Mouse (Mus musculus): Measurements from ENCODE around the gene Rgs16. TPM values are rescaled to one million over a fixed set of nuclear protein-coding genes. Genes with fewer than 3 reads are reported as not detected.

The Rgs16 gene
- polyA plus RNA-seq, 1 experiment from 2014 or later = 13.3 TPM

GRCm38 (mm10) chr1:153711544-153712262 is 28.4 kb upstream of the Rgs16 start:
- WGBS = 79% methylated on average over 3 of the region's 3 CpGs
- Histone ChIP-seq H3K4me3 (ENCODE audit: low read length) (no peak overlapping the region), H3K9me3 (ENCODE audit: control insufficient read depth, low read length) (no peaks in the 10 kb centered on the region), H3K27ac (ENCODE audit: low read depth, low read length) (no peak overlapping the region), H3K27me3 (replicated peaks; ENCODE audit: control insufficient read depth, insufficient read depth, low read length) (no peaks in the 10 kb centered on the region), H3K4me2 (ENCODE audit: low read length) (no peak overlapping the region), H3K9ac (ENCODE audit: low read depth, low read length) (no peak overlapping the region), H3K36me3 (ENCODE audit: control insufficient read depth, insufficient read depth, low read length) (no peaks in the 10 kb centered on the region), H3K4me1 (ENCODE audit: control insufficient read depth, insufficient read depth, low read depth, low read length) (no peaks in the 10 kb centered on the region)
- ATAC-seq = no peak

- H3K4me3 ChIP-seq (ENCODE audit: low read length) = no peak overlapping the region
- ATAC-seq = no peak
Measured at GRCm38 (mm10) chr1:153712633-153713032, 27.5 kb upstream of the Rgs16 start.

GRCm38 (mm10) chr1:153717990-153718389 is 22.2 kb upstream of the Rgs16 start:
- no peak overlapping the region for H3K4me3 ChIP-seq (ENCODE audit: low read length)
- H3K27ac ChIP-seq (ENCODE audit: low read depth, low read length) = no peak overlapping the region
- H3K9ac ChIP-seq (ENCODE audit: low read depth, low read length) = no peak overlapping the region
- WGBS = 80% methylated on average over 1 of the region's 1 CpGs
- no peaks in the 10 kb centered on the region for H3K27me3 ChIP-seq (replicated peaks; ENCODE audit: control insufficient read depth, insufficient read depth, low read length)
- H3K9me3 ChIP-seq (ENCODE audit: control insufficient read depth, low read length) = no peaks in the 10 kb centered on the region
- H3K4me2 ChIP-seq (ENCODE audit: low read length) = no peak overlapping the region
- 0 out of 2 replicates have a peak, but pooled peaks have one; percentile 54 for ATAC-seq
- no peaks in the 10 kb centered on the region for H3K36me3 ChIP-seq (ENCODE audit: control insufficient read depth, insufficient read depth, low read length)
- H3K4me1 ChIP-seq (ENCODE audit: control insufficient read depth, insufficient read depth, low read depth, low read length) = no peaks in the 10 kb centered on the region

More at GRCm38 (mm10) chr1:153712633-153713032, 27.5 kb upstream of the Rgs16 start:
- H3K9ac ChIP-seq (ENCODE audit: low read depth, low read length) = no peak overlapping the region
- no peaks in the 10 kb centered on the region for H3K36me3 ChIP-seq (ENCODE audit: control insufficient read depth, insufficient read depth, low read length)
- H3K4me1 ChIP-seq (ENCODE audit: control insufficient read depth, insufficient read depth, low read depth, low read length) = no peaks in the 10 kb centered on the region
- WGBS = 88% methylated on average over 2 of the region's 2 CpGs
- H3K9me3 ChIP-seq (ENCODE audit: control insufficient read depth, low read length) = no peaks in the 10 kb centered on the region
- no peak overlapping the region for H3K27ac ChIP-seq (ENCODE audit: low read depth, low read length)
- H3K27me3 ChIP-seq (replicated peaks; ENCODE audit: control insufficient read depth, insufficient read depth, low read length) = no peaks in the 10 kb centered on the region
- no peak overlapping the region for H3K4me2 ChIP-seq (ENCODE audit: low read length)

- Histone ChIP-seq H3K9ac (ENCODE audit: low read depth, low read length) (no peak overlapping the region), H3K9me3 (ENCODE audit: control insufficient read depth, low read length) (no peaks in the 10 kb centered on the region), H3K4me3 (ENCODE audit: low read length) (no peak overlapping the region), H3K27me3 (replicated peaks; ENCODE audit: control insufficient read depth, insufficient read depth, low read length) (no peaks in the 10 kb centered on the region), H3K4me2 (ENCODE audit: low read length) (no peak overlapping the region), H3K36me3 (ENCODE audit: control insufficient read depth, insufficient read depth, low read length) (no peaks in the 10 kb centered on the region), H3K27ac (ENCODE audit: low read depth, low read length) (no peak overlapping the region), H3K4me1 (ENCODE audit: control insufficient read depth, insufficient read depth, low read depth, low read length) (no peaks in the 10 kb centered on the region)
- no peak for ATAC-seq
- WGBS = 82% methylated on average over 7 of the region's 7 CpGs
Measured at GRCm38 (mm10) chr1:153720935-153721334, 19.2 kb upstream of the Rgs16 start.

GRCm38 (mm10) chr1:153721565-153722310 is 18.4 kb upstream of the Rgs16 start:
- Histone ChIP-seq H3K27me3 (replicated peaks; ENCODE audit: control insufficient read depth, insufficient read depth, low read length) (no peaks in the 10 kb centered on the region), H3K36me3 (ENCODE audit: control insufficient read depth, insufficient read depth, low read length) (no peaks in the 10 kb centered on the region), H3K4me2 (ENCODE audit: low read length) (no peak overlapping the region), H3K9me3 (ENCODE audit: control insufficient read depth, low read length) (no peaks in the 10 kb centered on the region), H3K27ac (ENCODE audit: low read depth, low read length) (no peak overlapping the region), H3K4me3 (ENCODE audit: low read length) (no peak overlapping the region), H3K4me1 (ENCODE audit: control insufficient read depth, insufficient read depth, low read depth, low read length) (no peaks in the 10 kb centered on the region), H3K9ac (ENCODE audit: low read depth, low read length) (no peak overlapping the region)
- WGBS = 87% methylated on average over 9 of the region's 9 CpGs
- no peak for ATAC-seq

- 75% methylated on average over 9 of the region's 9 CpGs for WGBS
Measured at GRCm38 (mm10) chr1:153723426-153723825, 16.7 kb upstream of the Rgs16 start.

GRCm38 (mm10) chr1:153726636-153727035 is 13.5 kb upstream of the Rgs16 start:
- Histone ChIP-seq H3K36me3 (ENCODE audit: control insufficient read depth, insufficient read depth, low read length) (no peaks in the 10 kb centered on the region), H3K4me2 (ENCODE audit: low read length) (no peak overlapping the region)
- WGBS = 65% methylated on average over 16 of the region's 16 CpGs

More at GRCm38 (mm10) chr1:153723426-153723825, 16.7 kb upstream of the Rgs16 start:
- H3K4me3 ChIP-seq (ENCODE audit: low read length) = no peak overlapping the region
- H3K36me3 ChIP-seq (ENCODE audit: control insufficient read depth, insufficient read depth, low read length) = no peaks in the 10 kb centered on the region
- ATAC-seq = no peak
- no peaks in the 10 kb centered on the region for H3K9me3 ChIP-seq (ENCODE audit: control insufficient read depth, low read length)
- no peaks in the 10 kb centered on the region for H3K27me3 ChIP-seq (replicated peaks; ENCODE audit: control insufficient read depth, insufficient read depth, low read length)
- H3K4me1 ChIP-seq (ENCODE audit: control insufficient read depth, insufficient read depth, low read depth, low read length) = no peaks in the 10 kb centered on the region
- H3K9ac ChIP-seq (ENCODE audit: low read depth, low read length) = no peak overlapping the region
- no peak overlapping the region for H3K27ac ChIP-seq (ENCODE audit: low read depth, low read length)
- H3K4me2 ChIP-seq (ENCODE audit: low read length) = no peak overlapping the region

GRCm38 (mm10) chr1:153729806-153730205 is 10.3 kb upstream of the Rgs16 start:
- Histone ChIP-seq H3K9me3 (ENCODE audit: control insufficient read depth, low read length) (no peaks in the 10 kb centered on the region), H3K4me3 (ENCODE audit: low read length) (no peak overlapping the region), H3K9ac (ENCODE audit: low read depth, low read length) (no peak overlapping the region), H3K4me2 (ENCODE audit: low read length) (no peak overlapping the region), H3K36me3 (ENCODE audit: control insufficient read depth, insufficient read depth, low read length) (no peaks in the 10 kb centered on the region), H3K27ac (ENCODE audit: low read depth, low read length) (no peak overlapping the region), H3K4me1 (ENCODE audit: control insufficient read depth, insufficient read depth, low read depth, low read length) (peaks cover 11% of the 10 kb centered on the region), H3K27me3 (replicated peaks; ENCODE audit: control insufficient read depth, insufficient read depth, low read length) (no peaks in the 10 kb centered on the region)
- no peak for ATAC-seq
- 57% methylated on average over 2 of the region's 2 CpGs for WGBS

More at GRCm38 (mm10) chr1:153726636-153727035, 13.5 kb upstream of the Rgs16 start:
- Histone ChIP-seq H3K4me1 (ENCODE audit: control insufficient read depth, insufficient read depth, low read depth, low read length) (peaks cover 2% of the 10 kb centered on the region; the same call in 1 of the 2 replicates), H3K27ac (ENCODE audit: low read depth, low read length) (no peak overlapping the region), H3K9ac (ENCODE audit: low read depth, low read length) (no peak overlapping the region), H3K27me3 (replicated peaks; ENCODE audit: control insufficient read depth, insufficient read depth, low read length) (no peaks in the 10 kb centered on the region), H3K4me3 (ENCODE audit: low read length) (no peak overlapping the region), H3K9me3 (ENCODE audit: control insufficient read depth, low read length) (no peaks in the 10 kb centered on the region)
- 0 out of 2 replicates have a peak, but pooled peaks have one; percentile 26 for ATAC-seq

GRCm38 (mm10) chr1:153730671-153731070 is 9.5 kb upstream of the Rgs16 start:
- ATAC-seq = 0 out of 2 replicates have a peak, but pooled peaks have one; percentile 19
- no peak overlapping the region for H3K4me2 ChIP-seq (ENCODE audit: low read length)
- no peaks in the 10 kb centered on the region for H3K36me3 ChIP-seq (ENCODE audit: control insufficient read depth, insufficient read depth, low read length)
- H3K9me3 ChIP-seq (ENCODE audit: control insufficient read depth, low read length) = no peaks in the 10 kb centered on the region
- peaks cover 11% of the 10 kb centered on the region for H3K4me1 ChIP-seq (ENCODE audit: control insufficient read depth, insufficient read depth, low read depth, low read length)
- no peaks in the 10 kb centered on the region for H3K27me3 ChIP-seq (replicated peaks; ENCODE audit: control insufficient read depth, insufficient read depth, low read length)
- H3K9ac ChIP-seq (ENCODE audit: low read depth, low read length) = no peak overlapping the region
- H3K4me3 ChIP-seq (ENCODE audit: low read length) = no peak overlapping the region
- WGBS = 44% methylated on average over 3 of the region's 3 CpGs
- peak overlapping the region; percentile 37; the same call in 1 of the 2 replicates for H3K27ac ChIP-seq (ENCODE audit: low read depth, low read length)

Data from hindbrain, embryonic 16.5 days (tissue).